Mouse (Mus musculus): ENCODE results near the gene Rpp14.
"Not testable (repeated sequence)": the region's sequence is repeated elsewhere in the genome, so short reads cannot be mapped to it uniquely, and the experiment has no call there.

Gene Rpp14

DNA sequence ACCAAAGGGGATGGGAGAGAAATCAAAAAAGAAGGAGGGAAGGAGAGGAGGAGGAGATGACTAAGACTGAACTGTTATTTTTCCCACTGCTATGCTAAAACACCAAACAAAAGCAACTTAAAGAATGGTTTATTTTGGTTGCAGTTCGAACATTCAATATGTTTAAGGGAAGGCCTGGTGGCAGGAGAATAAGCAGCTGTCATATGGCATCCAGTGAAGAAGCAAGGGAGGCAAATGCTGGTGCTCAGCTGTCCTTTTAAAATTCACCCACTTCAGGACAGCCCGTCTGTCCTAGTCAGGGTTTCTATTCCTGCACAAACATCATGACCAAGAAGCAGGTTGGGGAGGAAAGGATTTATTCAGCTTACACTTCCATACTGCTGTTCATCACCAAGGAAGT, 37.2 kb downstream of the Rpp14 start:
- DNase-seq = no peak

DNA sequence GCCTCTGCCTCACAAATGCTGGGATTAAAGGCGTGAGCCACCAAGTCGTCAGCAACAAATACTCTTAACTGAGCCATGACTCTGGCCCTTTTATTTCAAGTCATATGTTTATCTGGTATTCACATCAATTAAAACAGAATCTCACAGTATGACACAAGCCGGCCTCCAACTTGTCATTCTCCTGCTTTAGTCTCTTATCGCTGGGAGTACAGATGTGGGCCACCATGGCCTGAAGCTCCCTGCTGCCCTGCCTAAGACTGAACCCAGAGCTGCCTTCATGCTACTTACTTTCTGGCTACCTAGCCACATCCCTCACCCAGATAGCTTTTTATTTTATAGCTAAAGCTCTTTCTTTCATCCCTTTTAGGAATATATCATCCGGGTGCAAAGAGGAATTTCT, 39.3 kb downstream of the Rpp14 start:
- DNase-seq = no peak

DNA sequence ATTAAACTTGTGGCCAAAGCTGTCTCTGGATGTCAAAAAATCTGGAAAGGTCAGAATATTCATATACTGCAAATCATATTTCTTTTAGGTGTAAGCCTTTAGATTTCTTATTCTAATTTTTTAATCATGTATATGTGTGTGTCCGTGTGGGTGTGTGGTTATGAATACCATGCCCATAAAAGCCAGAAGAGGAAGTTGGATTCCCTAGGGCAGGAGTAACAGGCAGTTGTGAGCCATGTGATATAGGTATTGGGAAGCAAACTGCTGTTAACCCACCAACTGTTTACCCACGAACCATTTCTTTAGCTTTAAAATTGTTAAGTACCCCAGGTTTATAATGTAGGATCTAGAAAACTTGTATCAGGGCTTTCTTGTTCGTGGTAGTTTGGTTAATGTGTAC, 39.7 kb downstream of the Rpp14 start:
- no peak for DNase-seq

DNA sequence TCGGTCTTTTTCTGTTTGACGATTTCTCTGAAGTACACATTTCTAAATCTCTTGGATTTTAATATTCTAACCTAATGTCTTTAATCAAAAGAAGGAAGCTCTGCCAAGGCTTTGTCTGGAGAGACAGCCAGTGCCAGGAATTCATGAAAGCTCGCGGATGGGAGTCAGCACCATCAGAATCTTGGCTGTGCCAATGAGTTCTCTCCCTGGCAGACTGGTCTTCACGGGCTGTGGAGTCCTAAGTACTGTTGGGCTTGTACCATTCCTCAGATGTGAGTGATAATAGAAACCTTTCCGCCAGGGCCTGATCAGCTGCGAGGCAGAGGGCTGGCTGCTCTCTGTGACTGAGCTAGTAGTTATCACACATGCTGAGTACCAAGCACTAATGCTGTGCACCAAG, 43.0 kb downstream of the Rpp14 start:
- no peak for DNase-seq

DNA sequence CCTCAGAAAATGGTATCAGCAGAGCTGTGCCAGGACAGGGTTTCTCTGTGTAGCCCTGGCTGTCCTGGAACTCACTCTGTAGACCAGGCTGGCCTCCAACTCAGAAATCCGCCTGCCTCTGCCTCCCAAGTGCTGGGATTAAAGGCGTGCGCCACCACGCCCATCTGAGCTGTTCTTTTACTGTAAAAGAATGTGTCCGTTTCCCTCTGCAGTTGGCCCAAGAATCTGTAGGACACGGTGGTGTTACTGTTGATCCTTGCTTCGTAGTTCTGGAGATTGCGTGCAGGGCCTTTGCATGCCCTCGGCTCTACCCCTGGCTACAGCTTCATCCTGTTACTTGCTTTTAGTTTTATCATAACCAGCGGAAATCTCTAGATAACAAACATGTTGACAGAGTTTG, 43.4 kb downstream of the Rpp14 start:
- not testable (repeated sequence) for DNase-seq

DNA sequence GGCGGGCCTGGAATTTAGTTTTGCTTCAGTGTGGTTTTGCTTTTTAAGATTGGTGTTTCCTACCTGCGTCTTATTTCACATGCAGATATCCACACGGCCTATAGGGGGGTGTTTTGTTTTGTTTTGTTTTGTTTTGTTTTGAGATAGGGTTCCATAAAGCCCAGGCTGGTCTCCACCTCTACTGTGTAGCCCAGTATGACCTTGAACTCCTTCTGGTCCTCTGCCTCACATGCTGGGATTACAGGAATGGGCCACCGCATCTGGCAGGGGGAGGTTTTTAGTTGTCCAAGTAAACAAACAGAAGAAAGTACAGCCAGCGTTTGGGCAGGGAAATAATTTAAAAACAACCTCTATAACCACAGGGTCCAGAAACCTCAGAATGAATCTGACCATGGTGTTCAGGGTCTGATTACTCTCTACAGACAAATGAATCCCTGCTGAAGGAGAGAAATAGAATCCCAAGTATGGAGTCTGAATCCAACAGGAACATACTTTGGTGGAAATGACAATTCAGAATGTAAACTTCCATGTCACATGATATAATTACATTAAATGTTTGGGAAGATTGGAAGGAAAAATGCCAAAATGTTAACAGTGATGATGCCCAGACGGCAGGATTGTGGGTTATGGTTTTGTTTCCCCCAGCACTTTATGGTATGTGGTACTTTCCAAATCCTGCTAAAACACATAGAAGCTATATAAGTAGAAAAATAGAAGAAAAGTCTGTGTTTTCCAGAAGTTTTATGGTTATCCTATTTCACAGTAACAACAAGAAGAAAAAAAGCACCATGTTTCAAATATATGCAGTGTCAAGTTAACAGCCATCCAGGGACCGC, 44.1 kb downstream of the Rpp14 start:
- no peak for DNase-seq

DNA sequence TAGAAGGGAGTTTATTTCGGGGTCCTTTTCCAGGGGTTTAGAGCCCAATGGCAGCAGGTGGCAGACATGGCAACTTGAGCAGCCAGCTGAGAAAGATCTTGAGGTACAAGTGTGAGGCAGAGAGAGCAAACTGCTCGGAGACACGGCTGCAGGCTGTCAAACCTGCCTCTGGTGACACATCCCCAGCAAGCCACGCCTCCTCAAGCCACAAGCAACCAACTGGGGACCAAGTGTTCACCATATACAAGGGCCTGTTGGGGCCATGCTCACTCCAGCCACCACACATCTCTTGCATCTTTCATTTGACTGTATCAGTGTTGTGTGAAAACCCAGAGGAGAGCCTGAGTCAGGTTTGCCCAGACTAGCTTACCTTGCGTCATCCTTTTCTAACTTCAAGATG, 47.8 kb downstream of the Rpp14 start:
- no peak for DNase-seq

DNA sequence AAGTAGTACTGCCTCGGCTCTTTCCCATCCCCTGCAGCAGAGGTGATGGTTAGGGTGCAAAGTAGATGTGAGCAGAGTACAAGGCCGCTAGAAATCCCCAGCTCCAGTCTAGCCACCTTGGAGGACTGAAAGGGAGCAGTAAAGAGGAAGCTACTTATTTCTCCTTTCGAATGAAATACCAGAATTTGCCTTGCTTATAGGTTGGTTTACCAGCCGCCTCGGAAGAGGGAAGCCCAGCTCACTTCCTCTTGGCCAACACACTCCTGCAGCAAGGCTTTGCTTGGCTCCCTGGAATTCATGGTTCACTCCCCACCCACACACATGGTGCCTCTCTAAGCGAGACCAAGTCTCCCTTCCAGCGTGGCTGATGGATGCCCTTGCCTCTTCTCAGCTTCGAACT, 52.6 kb downstream of the Rpp14 start:
- DNase-seq = no peak

DNA sequence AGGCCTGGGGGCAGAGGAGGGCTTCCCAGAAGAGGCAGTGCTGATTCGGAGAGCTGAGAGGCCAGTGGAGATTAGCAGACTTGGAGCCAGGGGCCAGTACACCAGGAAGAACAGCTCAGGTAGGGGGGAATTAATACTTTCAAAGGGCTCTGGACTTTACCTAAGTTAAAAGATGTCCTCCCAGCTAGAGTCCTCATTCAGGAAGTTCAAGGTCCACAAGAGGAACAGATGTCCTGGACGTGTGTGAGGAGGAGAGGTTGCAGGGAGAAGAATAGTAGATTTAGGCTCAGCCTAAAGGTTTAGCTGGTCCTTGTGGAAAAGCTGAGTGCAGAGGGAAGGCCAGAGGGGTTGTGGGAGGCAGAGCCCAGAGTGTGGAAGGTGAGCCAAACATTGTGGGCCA, 54.1 kb downstream of the Rpp14 start:
- no peak for DNase-seq

DNA sequence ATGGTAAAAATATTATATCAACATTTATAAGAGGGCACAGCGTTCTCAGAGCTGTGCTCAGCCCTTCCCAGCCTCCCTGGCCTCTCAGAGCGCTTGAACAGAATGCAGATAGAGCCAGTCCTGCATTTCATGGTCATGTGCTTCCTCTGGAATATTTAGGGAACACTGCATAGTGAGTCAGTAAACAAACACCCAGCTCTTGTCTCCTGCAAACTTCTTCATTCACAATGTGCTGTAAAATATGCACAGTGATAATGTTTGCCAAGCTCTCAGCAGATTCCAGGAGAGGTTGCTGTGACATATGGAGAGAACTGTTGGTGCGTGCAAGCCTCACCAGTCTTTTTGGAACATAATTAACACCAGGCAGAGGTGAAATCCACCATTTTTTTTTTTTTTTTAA, 55.0 kb downstream of the Rpp14 start:
- DNase-seq = no peak

DNA sequence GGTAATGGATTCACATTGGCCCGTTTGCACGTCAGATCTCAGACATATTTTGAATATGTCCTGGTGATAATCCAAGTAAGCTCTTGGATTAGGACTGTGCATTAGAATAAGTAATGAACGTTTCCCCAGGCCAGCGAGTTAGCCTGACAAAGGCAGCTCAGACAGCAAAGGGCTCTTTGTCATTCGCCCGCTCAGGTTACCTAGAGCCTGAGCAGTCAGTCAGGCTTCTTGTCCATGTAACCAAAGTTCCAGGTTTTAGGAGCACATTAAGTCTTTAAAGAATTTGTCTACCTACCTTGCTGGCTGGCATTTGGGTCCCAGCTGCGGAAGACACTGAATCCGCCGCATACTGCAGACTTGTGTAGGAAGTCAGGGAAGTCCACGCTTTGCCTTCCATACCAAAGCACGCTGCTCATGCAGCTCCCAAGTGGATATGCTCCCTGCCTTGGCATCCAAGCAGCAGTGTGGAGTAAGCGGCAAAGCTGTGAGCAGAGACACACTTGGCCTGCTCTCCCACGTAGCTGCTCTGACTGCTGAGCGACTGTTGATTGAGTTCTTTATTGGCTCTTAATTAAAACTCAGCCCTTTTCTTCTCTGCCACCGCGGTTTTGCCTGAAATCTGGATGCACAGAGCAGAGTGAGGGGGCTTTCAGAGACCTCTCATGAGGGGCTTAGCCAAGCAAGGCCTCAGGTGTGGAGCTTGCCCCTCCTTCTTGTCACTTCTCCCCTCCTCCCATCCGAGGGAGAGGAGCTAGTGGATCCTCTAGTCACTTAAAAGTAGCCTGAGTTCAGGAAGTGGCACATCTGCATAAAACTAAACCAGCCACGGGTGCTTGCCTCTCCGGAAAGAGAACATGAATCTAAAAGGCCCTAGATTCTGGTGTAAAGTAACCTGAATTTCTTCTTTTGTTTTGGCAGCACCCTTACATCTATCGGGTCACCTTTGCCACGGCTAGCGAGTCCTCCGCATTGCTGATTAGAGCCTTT, 59.9 kb downstream of the Rpp14 start:
- DNase-seq = no peak

DNA sequence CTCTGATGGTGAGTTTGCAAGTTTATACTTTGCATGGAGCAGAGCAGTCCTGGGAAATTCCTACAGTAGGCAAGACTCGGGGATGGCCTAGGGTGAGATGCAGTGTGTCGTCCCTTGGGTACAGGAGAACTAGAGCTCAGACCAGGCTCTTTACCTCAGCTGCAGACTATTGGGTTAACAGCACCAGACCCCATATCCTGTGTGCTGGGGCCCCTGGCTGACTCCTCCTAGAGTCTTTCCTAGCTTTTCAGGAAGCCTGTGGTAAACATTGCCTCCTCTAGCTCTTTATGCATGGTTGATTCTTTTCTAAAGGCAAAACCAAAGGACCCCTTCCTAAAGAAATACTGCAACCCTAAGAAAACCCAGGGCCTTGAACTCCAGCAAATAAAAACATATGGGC, 61.0 kb downstream of the Rpp14 start:
- no peak for DNase-seq
